Mouse (Mus musculus) heart, postnatal 0 days (tissue): Measurements from ENCODE around the gene Usp2. TPM values are rescaled to one million over a fixed set of nuclear protein-coding genes. Genes with fewer than 3 reads are reported as not detected.

Experiments used
- ATAC-seq: fragments of 200-750 bp; cut with Nextera tagmentation; 2 replicates; pipeline ENCODE4 v1.8.0; 2017; ENCODE audit warnings: low read depth, moderate number of reproducible peaks, moderate library complexity; ENCODE audit not compliant: insufficient read depth
- DNase-seq: peaks from one replicate; pipeline ENCODE4 v3.0.0-alpha.2; 2016; ENCODE audit warnings: low spot score
- H3K27ac ChIP-seq: fragments of 300-500 bp; sonication (generic); 2 replicates; pipeline ENCODE4 v1.5.1; 2014; ENCODE audit warnings: low read depth, mild to moderate bottlenecking
- H3K27me3 ChIP-seq: fragments of 300-500 bp; sonication (generic); 2 replicates; pipeline ENCODE4 v1.6.1; 2014; ENCODE audit warnings: low read length, mixed read lengths; ENCODE audit not compliant: control insufficient read depth, insufficient read depth
- H3K36me3 ChIP-seq: fragments of 300-500 bp; sonication (generic); replicated peaks from 2 replicates; pipeline ENCODE4 v1.6.1; 2014; ENCODE audit warnings: low read length, mixed read lengths; ENCODE audit not compliant: control insufficient read depth, insufficient read depth
- H3K4me1 ChIP-seq: fragments of 300-500 bp; sonication (generic); 2 replicates; pipeline ENCODE4 v1.6.1; 2014; ENCODE audit warnings: antibody characterized with exemption; ENCODE audit not compliant: control insufficient read depth, insufficient read depth
- H3K4me2 ChIP-seq: fragments of 300-500 bp; sonication (generic); 2 replicates; pipeline ENCODE4 v1.6.1; 2014; ENCODE audit warnings: low read depth, mild to moderate bottlenecking, low read length, moderate library complexity
- H3K4me3 ChIP-seq: fragments of 300-500 bp; sonication (generic); 2 replicates; pipeline ENCODE4 v1.5.1; 2014; ENCODE audit warnings: low read depth, low read length
- H3K9ac ChIP-seq: fragments of 300-500 bp; sonication (generic); replicated peaks from 2 replicates; pipeline ENCODE4 v1.6.1; 2014; ENCODE audit warnings: low read depth, low read length, mixed read lengths
- H3K9me3 ChIP-seq: fragments of 300-500 bp; sonication (generic); replicated peaks from 2 replicates; pipeline ENCODE4 v1.6.1; 2016; ENCODE audit warnings: low read length; ENCODE audit not compliant: control insufficient read depth
- CTCF ChIP-seq: IDR thresholded peaks from 2 replicates; pipeline ENCODE4 v1.5.1; 2016; ENCODE audit warnings: antibody characterized with exemption, control low read depth, low read depth
- EP300 ChIP-seq: IDR thresholded peaks from 2 replicates; pipeline ENCODE4 v1.6.1; 2016; ENCODE audit warnings: antibody characterized with exemption, low read depth
- WGBS: fragments of 180-500 bp; shearing (Covaris S2); extraction: QIAGEN DNeasy Blood & Tissue Kit; methylation state at CpG from one replicate; pipeline ENCODE4 v1.1.7; 2014; 5-methylcytosine and 5-hydroxymethylcytosine counted together
- polyA plus RNA-seq: library from polyadenylated mRNA; unstranded; fragments of >200 nt; fragmentation: Nextera tagmentation; extraction: Ambion mirVana; gene quantifications from 2 replicates; pipeline ENCODE4 v1.2.1, GENCODE M21; 2015
- total RNA-seq: library from RNA; depleted of rRNA; stranded (reverse); fragments of >200 nt; gene quantifications from 2 replicates; pipeline ENCODE4 v1.2.3, GENCODE M21; 2014; ENCODE audit warnings: low replicate concordance

Gene Usp2
- total and polyA plus RNA-seq, 2 experiments from 2014 or later: 48.6 to 121 TPM

DNA sequence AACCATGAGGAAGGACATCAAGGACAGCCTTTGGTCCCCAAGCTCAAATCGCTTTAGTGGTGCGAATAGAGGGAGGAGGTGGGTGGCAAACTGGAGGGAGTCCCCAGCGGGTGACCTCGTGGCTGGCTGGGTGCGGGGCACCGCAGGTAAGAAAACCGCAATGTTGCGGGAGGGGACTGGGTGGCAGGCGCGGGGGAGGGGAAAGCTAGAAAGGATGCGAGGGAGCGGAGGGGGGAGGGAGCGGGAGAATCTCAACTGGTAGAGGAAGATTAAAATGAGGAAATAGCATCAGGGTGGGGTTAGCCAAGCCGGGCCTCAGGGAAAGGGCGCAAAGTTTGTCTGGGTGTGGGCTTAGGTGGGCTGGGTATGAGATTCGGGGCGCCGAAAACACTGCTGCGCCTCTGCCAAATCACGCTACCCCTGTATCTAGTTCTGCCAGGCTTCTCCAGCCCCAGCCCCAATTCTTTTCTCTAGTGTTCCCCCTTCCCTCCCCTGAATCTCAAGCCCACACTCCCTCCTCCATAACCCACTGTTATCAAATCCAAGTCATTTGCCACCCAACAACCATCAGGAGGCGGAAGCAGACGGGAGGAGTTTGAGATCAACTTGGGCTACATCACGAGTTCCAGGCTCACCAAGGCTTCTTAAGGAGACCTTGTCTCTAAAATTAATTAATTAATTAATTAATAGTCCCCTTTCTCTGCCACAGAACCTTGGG lies 23.0 kb upstream of the Usp2 start:
- WGBS: 3% methylated on average over 22 of the region's 23 CpGs
- H3K4me3 ChIP-seq: peak overlapping the region; percentile 42
- no peaks in the 10 kb centered on the region for H3K4me1 ChIP-seq
- no peak for TF ChIP-seq EP300
- no peak for TF ChIP-seq CTCF
- ATAC-seq (no peak), DNase-seq (no peak)
- H3K4me2 ChIP-seq: peak overlapping the region; percentile 48
- H3K27ac ChIP-seq: no peak overlapping the region
- no peaks in the 10 kb centered on the region for H3K9me3 ChIP-seq
- H3K9ac ChIP-seq: no peak overlapping the region
- H3K27me3 ChIP-seq: peaks cover 41% of the 10 kb centered on the region
- H3K36me3 ChIP-seq: no peaks in the 10 kb centered on the region

DNA sequence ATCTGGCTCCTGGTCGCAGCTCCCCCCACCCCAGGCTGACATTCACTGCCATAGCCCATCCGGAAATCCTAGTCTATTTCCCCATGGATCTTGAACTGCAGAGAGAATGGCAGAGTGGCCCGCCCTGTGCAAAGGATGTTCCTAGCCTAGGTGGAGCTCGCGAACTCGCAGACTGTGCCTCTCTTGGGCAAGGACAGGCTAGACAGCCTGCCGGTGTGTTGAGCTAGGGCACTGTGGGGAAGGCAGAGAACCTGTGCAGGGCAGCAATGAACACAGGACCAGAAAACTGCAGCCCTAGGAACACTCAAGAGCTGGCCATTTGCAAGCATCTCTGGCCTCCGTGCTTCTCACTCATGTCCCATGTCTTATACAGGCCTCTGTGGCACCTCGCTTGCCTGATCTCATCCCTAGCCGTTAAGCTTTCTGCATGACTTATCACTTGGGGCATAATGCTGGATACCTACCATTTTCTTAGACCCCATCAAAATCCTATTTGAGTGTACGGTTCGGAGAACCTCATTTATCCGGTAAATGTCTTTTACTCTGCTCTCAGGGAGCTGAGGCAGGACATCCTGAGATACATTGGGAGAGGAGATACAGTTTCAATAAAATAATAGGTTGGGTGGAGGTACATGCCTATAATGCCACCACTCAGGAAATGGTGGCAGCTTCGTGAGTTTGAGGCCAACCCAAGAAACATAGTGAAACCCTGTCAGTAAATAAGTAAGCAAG lies 22.2 kb upstream of the Usp2 start:
- no peak for ATAC-seq
- Histone ChIP-seq H3K9ac (no peak overlapping the region), H3K4me3 (peak overlapping the region; percentile 42; the same call in 1 of the 2 replicates), H3K9me3 (no peaks in the 10 kb centered on the region), H3K4me1 (no peaks in the 10 kb centered on the region), H3K27ac (no peak overlapping the region), H3K4me2 (peak overlapping the region; percentile 48; the same call in 1 of the 2 replicates), H3K27me3 (peaks cover 41% of the 10 kb centered on the region), H3K36me3 (no peaks in the 10 kb centered on the region)
- WGBS: 42% methylated on average over 14 of the region's 14 CpGs
- TF ChIP-seq EP300 (no peak), CTCF (no peak)
- no peak for DNase-seq

DNA sequence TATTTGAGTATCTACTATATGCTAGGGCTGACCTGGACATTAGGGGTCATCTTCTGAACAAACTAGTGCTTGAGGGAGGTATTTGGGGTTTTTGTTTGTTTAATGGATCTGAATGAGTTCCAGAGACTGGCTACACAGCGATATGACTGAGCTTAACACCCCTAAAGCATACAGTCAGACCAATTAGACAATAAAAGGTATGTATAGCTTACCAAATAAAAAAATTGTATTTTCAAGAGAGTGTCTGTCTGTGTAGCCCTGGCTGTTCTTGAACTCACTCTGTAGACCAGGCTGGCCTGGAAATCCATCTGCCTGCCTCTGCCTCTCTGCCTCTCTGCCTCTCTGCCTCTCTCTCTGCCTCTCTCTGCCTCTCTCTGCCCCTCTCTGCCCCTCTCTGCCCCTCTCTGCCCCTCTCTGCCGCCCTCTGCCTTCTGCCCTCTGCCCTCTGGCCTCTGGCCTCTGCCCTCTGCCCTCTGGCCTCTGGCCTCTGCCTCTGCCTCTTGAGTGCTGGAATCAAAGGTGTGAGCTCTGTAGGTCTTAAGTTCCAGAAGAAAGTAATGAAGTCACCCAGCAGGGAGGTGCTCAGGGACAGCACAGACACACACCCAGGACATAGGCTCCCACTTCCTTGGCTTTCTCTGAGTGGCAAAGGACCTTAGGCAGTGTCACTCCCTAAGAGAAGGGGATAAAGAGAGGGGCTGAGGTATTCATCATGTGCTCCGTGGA lies 21.5 kb upstream of the Usp2 start:
- Histone ChIP-seq H3K27ac (no peak overlapping the region), H3K4me1 (no peaks in the 10 kb centered on the region), H3K9me3 (no peaks in the 10 kb centered on the region), H3K4me2 (peak overlapping the region; percentile 34; the same call in 1 of the 2 replicates), H3K4me3 (peak overlapping the region; percentile 42; the same call in 1 of the 2 replicates), H3K27me3 (peaks cover 41% of the 10 kb centered on the region), H3K9ac (no peak overlapping the region), H3K36me3 (no peaks in the 10 kb centered on the region)
- WGBS: 69% methylated on average over 3 of the region's 3 CpGs
- no peak for DNase-seq
- TF ChIP-seq EP300 (no peak), CTCF (no peak)
- no peak for ATAC-seq

DNA sequence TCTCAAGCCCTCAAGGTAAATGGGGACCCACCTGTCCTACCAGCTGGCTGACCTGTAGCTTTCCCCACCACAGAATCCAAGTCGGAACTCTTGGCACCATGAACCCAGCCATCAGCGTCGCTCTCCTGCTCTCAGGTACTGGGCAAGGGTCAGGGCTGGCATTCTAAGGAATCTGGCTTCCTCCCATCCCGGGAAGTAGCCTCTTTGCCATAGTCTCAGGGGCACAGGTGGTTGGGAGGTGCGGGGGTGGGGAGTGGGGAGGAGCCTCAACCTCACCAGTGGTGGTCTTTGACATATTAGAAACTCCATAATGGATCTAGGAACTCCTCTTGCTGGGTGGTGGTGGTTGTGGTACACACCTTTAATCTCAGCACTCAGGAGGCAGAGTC lies 20.9 kb upstream of the Usp2 start:
- TF ChIP-seq EP300: no peak
- no peak for TF ChIP-seq CTCF
- Histone ChIP-seq H3K4me2 (peak overlapping the region; percentile 9; the same call in 1 of the 2 replicates), H3K4me3 (peak overlapping the region; percentile 42; the same call in 1 of the 2 replicates), H3K27me3 (peaks cover 41% of the 10 kb centered on the region), H3K36me3 (no peaks in the 10 kb centered on the region), H3K4me1 (no peaks in the 10 kb centered on the region), H3K27ac (no peak overlapping the region), H3K9ac (no peak overlapping the region), H3K9me3 (no peaks in the 10 kb centered on the region)
- 75% methylated on average over 5 of the region's 5 CpGs for WGBS
- ATAC-seq: no peak
- no peak for DNase-seq

DNA sequence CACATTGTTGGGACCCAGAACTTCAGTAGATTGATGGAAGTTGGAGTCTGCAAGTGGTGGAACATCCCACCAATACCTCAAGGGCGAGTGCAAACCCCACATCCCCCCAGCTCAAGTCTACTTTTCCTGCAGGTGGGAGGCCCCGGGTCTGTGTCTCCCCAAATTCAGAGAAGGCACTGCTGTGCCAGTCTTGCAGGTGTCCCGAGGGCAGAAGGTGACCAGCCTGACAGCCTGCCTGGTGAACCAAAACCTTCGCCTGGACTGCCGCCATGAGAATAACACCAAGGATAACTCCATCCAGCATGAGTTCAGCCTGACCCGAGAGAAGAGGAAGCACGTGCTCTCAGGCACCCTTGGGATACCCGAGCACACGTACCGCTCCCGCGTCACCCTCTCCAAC lies 20.4 kb upstream of the Usp2 start:
- H3K4me1 ChIP-seq: no peaks in the 10 kb centered on the region
- peak overlapping the region; percentile 9; the same call in 1 of the 2 replicates for H3K4me2 ChIP-seq
- no peaks in the 10 kb centered on the region for H3K9me3 ChIP-seq
- no peak overlapping the region for H3K27ac ChIP-seq
- H3K36me3 ChIP-seq: no peaks in the 10 kb centered on the region
- DNase-seq: no peak
- peaks cover 38% of the 10 kb centered on the region for H3K27me3 ChIP-seq
- no peak overlapping the region for H3K9ac ChIP-seq
- no peak for TF ChIP-seq CTCF
- TF ChIP-seq EP300: no peak
- peak overlapping the region; percentile 0; the same call in 1 of the 2 replicates for H3K4me3 ChIP-seq
- 76% methylated on average over 12 of the region's 12 CpGs for WGBS
- no peak for ATAC-seq
